Mouse (Mus musculus) stomach, postnatal 0 days (tissue): ENCODE results near the gene Relb. TPM values are rescaled to one million over a fixed set of nuclear protein-coding genes. Genes with fewer than 3 reads are reported as not detected.

ENCODE experiments used
- ATAC-seq: fragments of 200-750 bp; cut with Nextera tagmentation; 2 replicates; pipeline ENCODE4 v1.8.0; 2017; ENCODE audit not compliant: low FRiP score, low TSS enrichment
- DNase-seq: peaks from one replicate; pipeline ENCODE4 v3.0.0-alpha.2; 2016; ENCODE audit warnings: low spot score
- H3K27ac ChIP-seq: fragments of 300-500 bp; sonication (generic); replicated peaks from 2 replicates; pipeline ENCODE4 v1.5.1; 2014; ENCODE audit warnings: mild to moderate bottlenecking, control low read depth
- H3K27me3 ChIP-seq: fragments of 300-500 bp; sonication (generic); 2 replicates; pipeline ENCODE4 v1.6.1; 2014; ENCODE audit warnings: low read length; ENCODE audit not compliant: control insufficient read depth, insufficient read depth
- H3K36me3 ChIP-seq: fragments of 300-500 bp; sonication (generic); 2 replicates; pipeline ENCODE4 v1.6.1; 2014; ENCODE audit warnings: low read length, mixed read lengths; ENCODE audit not compliant: control insufficient read depth, insufficient read depth
- H3K4me1 ChIP-seq: fragments of 300-500 bp; sonication (generic); replicated peaks from 2 replicates; pipeline ENCODE4 v1.6.1; 2014; ENCODE audit warnings: antibody characterized with exemption; ENCODE audit not compliant: control insufficient read depth, insufficient read depth
- H3K4me2 ChIP-seq: fragments of 300-500 bp; sonication (generic); replicated peaks from 2 replicates; pipeline ENCODE4 v1.6.1; 2014; ENCODE audit warnings: low read depth, mild to moderate bottlenecking, control low read depth, moderate library complexity
- H3K4me3 ChIP-seq: fragments of 300-500 bp; sonication (generic); 2 replicates; pipeline ENCODE4 v1.5.1; 2014; ENCODE audit warnings: low read depth, low read length, control low read depth
- H3K9ac ChIP-seq: fragments of 300-500 bp; sonication (generic); 2 replicates; pipeline ENCODE4 v1.6.1; 2014; ENCODE audit warnings: mild to moderate bottlenecking, low read length, control low read depth, mixed read lengths
- H3K9me3 ChIP-seq: fragments of 300-500 bp; sonication (generic); 2 replicates; pipeline ENCODE4 v1.6.1; 2016; ENCODE audit warnings: low read length; ENCODE audit not compliant: control insufficient read depth
- CTCF ChIP-seq: IDR thresholded peaks from 2 replicates; pipeline ENCODE4 v1.5.1; 2016; ENCODE audit warnings: antibody characterized with exemption, low read depth, mild to moderate bottlenecking, moderate library complexity
- EP300 ChIP-seq: optimal IDR thresholded peaks from 2 replicates; pipeline ENCODE3; 2016; ENCODE audit warnings: antibody characterized with exemption
- WGBS: fragments of 180-500 bp; shearing (Covaris S2); extraction: QIAGEN DNeasy Blood & Tissue Kit; methylation state at CpG from one replicate; pipeline ENCODE4 v1.1.7; 2014; 5-methylcytosine and 5-hydroxymethylcytosine counted together
- polyA plus RNA-seq: library from polyadenylated mRNA; unstranded; fragments of >200 nt; fragmentation: Nextera tagmentation; extraction: Ambion mirVana; gene quantifications from 2 replicates; pipeline ENCODE4 v1.2.1, GENCODE M21; 2015

Relb gene
- polyA plus RNA-seq, 1 experiment from 2014 or later = 7.3 TPM

DNA sequence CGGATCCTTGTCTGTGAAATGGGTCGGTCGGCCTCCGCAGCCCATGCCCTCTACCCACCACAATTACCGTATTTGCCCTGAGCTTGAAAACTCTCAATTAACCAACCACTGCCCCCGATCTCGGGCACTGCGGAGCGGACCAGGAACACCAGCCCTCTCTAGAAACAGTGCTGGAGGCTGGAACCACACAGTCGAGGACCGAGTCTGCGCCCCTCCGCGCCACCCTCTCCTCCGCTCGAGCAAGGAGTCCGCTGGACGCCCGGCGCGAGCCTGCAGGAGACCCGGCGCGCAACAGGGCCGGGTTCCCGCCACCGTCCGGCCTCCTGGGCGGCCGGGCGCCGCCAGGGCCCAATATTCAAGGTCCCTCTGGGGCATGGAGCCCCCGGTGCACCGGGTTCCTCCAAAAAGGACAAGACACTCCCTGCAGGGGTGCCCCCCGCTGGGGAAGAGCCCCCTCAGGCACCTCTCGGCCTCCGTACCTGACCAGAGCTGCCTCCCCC lies 35.3 kb upstream of the Relb start:
- Histone ChIP-seq H3K36me3 (no peaks in the 10 kb centered on the region), H3K9ac (peak overlapping the region; percentile 99), H3K4me3 (peak overlapping the region; percentile 99), H3K4me2 (peak overlapping the region; percentile 92), H3K27me3 (no peaks in the 10 kb centered on the region), H3K27ac (peak overlapping the region; percentile 93), H3K4me1 (peaks cover 6% of the 10 kb centered on the region; the same call in 1 of the 2 replicates), H3K9me3 (no peaks in the 10 kb centered on the region)
- under 1% methylated on average over 36 of the region's 37 CpGs for WGBS
- TF ChIP-seq CTCF (no peak), EP300 (no peak)
- ATAC-seq = no peak; the same call in 1 of the 2 replicates
- DNase-seq = no peak

DNA sequence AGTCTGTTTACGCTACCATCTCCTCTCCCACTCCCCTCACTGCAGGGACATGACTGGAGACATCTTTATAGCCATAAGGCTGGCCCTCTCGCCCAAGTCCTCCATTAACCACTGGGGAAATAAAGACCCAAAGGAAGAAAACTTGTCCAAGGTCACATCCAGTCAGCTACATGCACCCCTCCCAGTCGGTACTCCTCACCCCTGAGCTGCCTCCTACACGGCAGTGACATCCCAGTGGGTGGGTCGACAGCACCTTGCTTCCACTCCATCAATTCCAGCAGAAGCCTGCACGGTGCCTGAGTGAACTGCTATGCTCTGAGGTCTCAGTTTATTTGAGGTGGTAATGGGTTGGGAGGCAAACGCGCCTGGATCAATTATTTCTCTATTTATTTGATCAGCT lies 34.7 kb upstream of the Relb start:
- H3K4me1 ChIP-seq = peaks cover 6% of the 10 kb centered on the region; the same call in 1 of the 2 replicates
- peak overlapping the region; percentile 99 for H3K9ac ChIP-seq
- DNase-seq (no peak), ATAC-seq (no peak)
- no peak for TF ChIP-seq EP300
- no peak overlapping the region for H3K27ac ChIP-seq
- no peaks in the 10 kb centered on the region for H3K9me3 ChIP-seq
- no peaks in the 10 kb centered on the region for H3K27me3 ChIP-seq
- H3K4me3 ChIP-seq = peak overlapping the region; percentile 99
- WGBS = 11% methylated on average over 8 of the region's 8 CpGs
- H3K36me3 ChIP-seq = no peaks in the 10 kb centered on the region
- H3K4me2 ChIP-seq = peak overlapping the region; percentile 92

DNA sequence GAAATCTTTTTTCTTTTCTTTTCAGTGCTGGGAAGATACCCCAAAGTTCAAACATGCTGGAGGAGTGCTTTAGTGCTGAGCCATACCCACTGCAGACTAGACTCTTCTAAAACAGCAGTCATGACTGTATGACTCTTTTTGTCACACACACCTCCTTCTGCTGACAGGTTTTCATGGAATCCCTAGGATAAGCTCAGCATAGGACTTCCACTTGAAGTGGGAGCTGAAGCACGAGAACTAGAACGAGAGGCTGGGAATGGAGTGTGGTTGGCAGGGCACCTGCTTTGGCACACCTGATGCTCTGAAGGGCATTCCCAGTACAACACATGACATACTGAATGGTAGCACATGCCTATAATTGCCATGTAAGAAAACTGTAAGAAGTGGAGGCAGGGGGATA lies 23.4 kb upstream of the Relb start:
- H3K9me3 ChIP-seq = no peaks in the 10 kb centered on the region
- no peak overlapping the region for H3K4me2 ChIP-seq
- H3K9ac ChIP-seq = no peak overlapping the region
- no peaks in the 10 kb centered on the region for H3K27me3 ChIP-seq
- H3K4me1 ChIP-seq = no peaks in the 10 kb centered on the region
- WGBS = 97% methylated on average over 2 of the region's 2 CpGs
- peaks cover 7% of the 10 kb centered on the region; the same call in 1 of the 2 replicates for H3K36me3 ChIP-seq
- DNase-seq (no peak), ATAC-seq (no peak)
- no peak overlapping the region for H3K27ac ChIP-seq
- TF ChIP-seq EP300 = no peak
- TF ChIP-seq CTCF = no peak
- H3K4me3 ChIP-seq = no peak overlapping the region

DNA sequence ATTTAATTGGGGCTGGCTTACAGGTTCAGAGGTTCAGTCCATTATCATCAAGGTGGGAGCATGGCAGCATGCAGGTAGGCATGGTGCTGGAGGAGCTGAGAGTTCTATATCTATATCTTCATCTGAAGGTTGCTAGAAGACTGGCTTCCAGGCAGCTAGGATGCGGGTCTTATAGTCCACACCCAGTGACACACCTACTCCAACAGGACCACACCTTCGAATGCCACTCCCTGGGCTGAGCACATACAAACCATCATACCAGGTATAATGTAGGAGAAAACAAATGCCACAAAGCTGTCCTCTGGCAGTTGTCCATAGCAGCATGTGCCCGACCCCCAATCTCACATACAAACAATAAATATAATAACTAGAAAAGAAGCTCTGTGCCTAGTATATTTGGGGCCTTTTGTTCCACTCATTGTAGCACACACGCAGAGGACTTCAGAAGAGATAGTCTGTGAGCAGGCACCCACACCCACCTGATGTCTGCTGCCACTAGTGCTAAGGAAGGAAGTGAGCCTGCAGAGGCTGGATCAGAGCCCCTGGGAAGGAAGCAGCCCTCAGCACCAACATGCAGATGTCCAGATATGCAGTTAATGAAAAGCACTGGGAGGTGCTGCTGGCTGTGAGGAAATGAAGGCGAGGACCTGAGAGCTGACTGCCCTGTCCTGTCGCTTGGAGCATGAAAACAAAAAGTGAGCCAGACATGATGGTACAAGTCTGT lies 22.0 kb upstream of the Relb start:
- whole genome bisulfite sequencing = 65% methylated on average over 6 of the region's 6 CpGs
- H3K4me2 ChIP-seq = no peak overlapping the region
- H3K4me1 ChIP-seq = no peaks in the 10 kb centered on the region
- no peak overlapping the region for H3K4me3 ChIP-seq
- TF ChIP-seq EP300 (no peak), CTCF (no peak)
- ATAC-seq (no peak), DNase-seq (no peak)
- peaks cover 9% of the 10 kb centered on the region; the same call in 1 of the 2 replicates for H3K36me3 ChIP-seq
- H3K27ac ChIP-seq = no peak overlapping the region
- no peak overlapping the region for H3K9ac ChIP-seq
- H3K27me3 ChIP-seq = no peaks in the 10 kb centered on the region
- no peaks in the 10 kb centered on the region for H3K9me3 ChIP-seq

DNA sequence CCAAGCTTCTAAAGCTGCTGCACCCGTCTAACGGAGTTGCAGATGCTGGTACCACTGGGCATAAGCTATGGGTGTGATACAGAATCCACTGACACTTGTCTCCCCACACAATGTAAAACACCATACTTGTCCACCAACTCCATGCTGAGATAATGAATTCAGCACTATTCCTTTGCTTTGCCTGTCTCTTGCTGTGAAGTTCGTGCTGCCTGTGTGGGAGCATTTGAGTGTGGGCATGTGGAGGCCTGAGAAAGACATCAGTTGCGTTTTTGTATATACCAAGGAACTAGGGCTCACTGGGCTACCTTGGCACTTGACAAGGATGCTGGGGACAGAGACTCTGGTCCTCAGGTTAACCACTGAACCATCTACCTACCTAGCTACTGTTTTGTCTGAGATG lies 12.0 kb upstream of the Relb start:
- Histone ChIP-seq H3K9ac (no peak overlapping the region), H3K4me1 (no peaks in the 10 kb centered on the region), H3K27me3 (no peaks in the 10 kb centered on the region), H3K9me3 (no peaks in the 10 kb centered on the region), H3K4me2 (no peak overlapping the region), H3K27ac (no peak overlapping the region), H3K36me3 (peaks cover 43% of the 10 kb centered on the region), H3K4me3 (no peak overlapping the region)
- WGBS = 97% methylated on average over 4 of the region's 4 CpGs
- ATAC-seq (no peak), DNase-seq (no peak)
- no peak for TF ChIP-seq CTCF
- TF ChIP-seq EP300 = no peak

DNA sequence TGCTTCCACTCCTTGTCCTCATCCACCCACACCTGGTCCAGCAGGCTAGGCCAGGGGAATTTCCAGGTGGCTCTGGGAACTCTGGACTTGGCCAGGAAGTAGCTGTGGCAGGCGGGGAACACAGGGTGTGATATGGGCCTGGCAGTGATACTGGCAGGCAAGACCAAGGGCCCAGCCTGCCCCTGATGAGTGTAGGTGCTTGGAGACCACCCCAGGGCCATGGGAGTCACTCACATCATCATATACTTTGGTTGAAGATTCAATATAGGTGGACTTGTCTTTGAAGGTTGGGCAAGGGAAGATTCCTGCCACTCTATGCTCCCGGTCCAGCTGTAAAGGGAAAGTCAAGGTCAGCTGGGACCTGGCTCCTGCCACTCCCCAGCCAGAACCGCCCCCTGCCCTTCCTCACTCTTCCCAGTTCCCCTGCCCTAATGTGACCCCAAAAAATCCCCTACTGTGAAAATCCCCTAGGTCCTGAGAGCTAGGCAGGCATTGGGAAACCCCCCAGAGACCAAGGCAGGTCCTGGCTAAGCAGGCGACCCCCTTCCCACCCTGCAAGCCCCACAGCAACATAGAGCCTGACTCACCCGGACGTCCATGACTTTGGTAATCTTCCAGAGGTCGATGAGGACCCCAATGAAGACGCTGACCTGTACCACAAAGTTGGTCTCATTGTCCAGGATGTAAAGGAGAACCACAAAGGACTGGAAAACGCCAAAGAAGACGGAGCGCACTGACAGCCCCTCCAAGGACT lies 6.0 kb upstream of the Relb start:
- no peak overlapping the region for H3K4me2 ChIP-seq
- peaks cover 44% of the 10 kb centered on the region for H3K36me3 ChIP-seq
- WGBS = 88% methylated on average over 11 of the region's 11 CpGs
- H3K27ac ChIP-seq = no peak overlapping the region
- no peak for DNase-seq
- H3K9me3 ChIP-seq = no peaks in the 10 kb centered on the region
- no peaks in the 10 kb centered on the region for H3K27me3 ChIP-seq
- ATAC-seq = no peak
- H3K9ac ChIP-seq = no peak overlapping the region
- no peak for TF ChIP-seq EP300
- TF ChIP-seq CTCF = no peak
- H3K4me3 ChIP-seq = no peak overlapping the region
- H3K4me1 ChIP-seq = no peaks in the 10 kb centered on the region
